Mouse (Mus musculus) right cerebral cortex, adult 18-20 months (tissue): ENCODE measurements around the gene Rmdn2.

Experiments used
- DNase-seq: peaks from one replicate; pipeline ENCODE4 v3.0.0; 2022; ENCODE audit warnings: mixed read lengths

Gene Rmdn2

GRCm38 (mm10) chr17:79616621-79617020 is 5.0 kb downstream of the Rmdn2 start:
- DNase-seq: no peak

- no peak for DNase-seq
Measured at GRCm38 (mm10) chr17:79618455-79618854, 6.8 kb downstream of the Rmdn2 start.

GRCm38 (mm10) chr17:79618984-79619383 is 7.3 kb downstream of the Rmdn2 start:
- no peak for DNase-seq

- no peak for DNase-seq
Measured at GRCm38 (mm10) chr17:79622050-79622449, 10.4 kb downstream of the Rmdn2 start.

- DNase-seq: no peak
Measured at GRCm38 (mm10) chr17:79622574-79622973, 10.9 kb downstream of the Rmdn2 start.

- no peak for DNase-seq
Measured at GRCm38 (mm10) chr17:79623841-79624240, 12.2 kb downstream of the Rmdn2 start.

- DNase-seq: no peak
Measured at GRCm38 (mm10) chr17:79626241-79626816, 14.7 kb downstream of the Rmdn2 start.

DNA sequence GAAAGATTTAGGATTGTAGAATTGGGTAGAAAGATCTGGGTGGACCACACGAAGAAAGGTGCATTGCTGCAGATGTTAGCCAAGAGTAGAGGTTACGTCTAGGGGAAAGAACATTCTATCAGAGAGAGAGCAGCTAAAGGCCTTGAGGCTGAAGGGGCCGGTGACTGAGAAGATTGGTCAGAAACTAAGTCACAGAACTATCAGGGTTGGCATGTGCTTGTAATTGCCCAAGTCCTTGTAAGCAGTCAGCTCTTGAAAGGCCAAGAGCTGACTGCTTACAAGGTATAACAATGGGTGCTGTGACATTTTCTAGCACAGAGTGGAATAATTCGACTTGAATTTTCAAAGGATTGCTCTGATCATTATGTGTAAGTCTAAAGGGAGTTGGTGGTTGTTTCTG is 38.2 kb downstream of the Rmdn2 start:
- no peak for DNase-seq

- DNase-seq: no peak
Measured at GRCm38 (mm10) chr17:79650297-79650696, 38.6 kb downstream of the Rmdn2 start.

DNA sequence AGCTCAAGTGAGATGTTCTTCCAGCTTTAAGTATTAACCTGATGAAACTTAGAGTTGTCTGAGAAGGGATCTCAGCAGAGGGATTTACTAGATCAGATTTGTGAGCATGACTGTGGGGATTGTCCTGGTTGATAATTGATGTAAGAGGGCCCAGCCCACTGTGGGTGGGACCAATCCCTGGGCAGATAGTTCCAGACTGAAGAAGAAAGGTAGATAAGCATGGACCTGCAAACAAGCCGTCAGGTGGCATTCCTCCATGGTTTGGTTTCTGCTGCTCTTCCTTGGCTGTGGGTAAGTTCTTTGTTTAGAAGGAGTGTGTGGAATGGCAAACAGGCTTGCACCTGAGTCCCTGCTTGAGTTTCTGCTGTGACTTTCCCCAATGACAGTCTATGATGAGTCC is 41.5 kb downstream of the Rmdn2 start:
- no peak for DNase-seq

DNA sequence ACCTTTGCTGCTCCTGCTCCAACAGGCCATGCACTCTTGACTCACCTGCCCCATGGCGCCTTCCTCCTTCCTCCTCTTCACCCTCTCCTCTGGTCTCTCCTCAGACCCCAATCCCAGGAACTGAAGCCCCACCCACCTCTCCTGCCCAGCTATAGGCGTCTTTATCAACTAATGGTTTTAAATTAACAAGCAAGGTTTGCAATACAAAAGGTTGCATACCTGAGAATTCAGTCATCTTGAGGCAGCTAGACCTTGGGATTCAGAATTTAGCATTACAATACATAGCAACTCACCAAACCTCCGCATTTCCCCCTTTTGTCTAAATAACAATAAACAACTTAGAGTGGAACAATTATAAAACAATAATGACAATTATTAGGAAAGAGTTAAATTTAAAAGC is 42.5 kb downstream of the Rmdn2 start:
- DNase-seq: no peak

DNA sequence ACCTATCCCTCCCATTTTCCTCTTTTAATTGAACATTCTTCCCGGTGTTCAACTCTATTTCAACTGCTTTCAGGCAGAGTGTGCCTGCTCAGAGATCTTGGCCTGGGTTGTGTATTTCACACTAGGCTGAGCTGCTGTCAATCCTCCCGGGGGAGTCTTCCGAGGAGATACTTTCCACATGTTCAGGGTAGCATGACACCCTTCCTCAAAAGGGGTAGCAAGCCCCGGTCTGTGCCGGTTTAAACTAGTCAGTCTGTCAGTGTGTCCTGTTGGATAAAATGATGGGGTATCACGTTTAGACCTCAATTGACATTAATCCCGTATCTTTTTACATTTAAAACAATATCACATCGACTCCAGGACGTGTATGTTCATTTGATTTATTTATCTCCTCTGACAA is 46.1 kb downstream of the Rmdn2 start:
- no peak for DNase-seq

- DNase-seq: no peak
Measured at GRCm38 (mm10) chr17:79658452-79658851, 46.8 kb downstream of the Rmdn2 start.

- DNase-seq: no peak
Measured at GRCm38 (mm10) chr17:79658863-79659262, 47.2 kb downstream of the Rmdn2 start.

GRCm38 (mm10) chr17:79661387-79661786 is 49.7 kb downstream of the Rmdn2 start:
- peak; percentile 68 for DNase-seq

DNA sequence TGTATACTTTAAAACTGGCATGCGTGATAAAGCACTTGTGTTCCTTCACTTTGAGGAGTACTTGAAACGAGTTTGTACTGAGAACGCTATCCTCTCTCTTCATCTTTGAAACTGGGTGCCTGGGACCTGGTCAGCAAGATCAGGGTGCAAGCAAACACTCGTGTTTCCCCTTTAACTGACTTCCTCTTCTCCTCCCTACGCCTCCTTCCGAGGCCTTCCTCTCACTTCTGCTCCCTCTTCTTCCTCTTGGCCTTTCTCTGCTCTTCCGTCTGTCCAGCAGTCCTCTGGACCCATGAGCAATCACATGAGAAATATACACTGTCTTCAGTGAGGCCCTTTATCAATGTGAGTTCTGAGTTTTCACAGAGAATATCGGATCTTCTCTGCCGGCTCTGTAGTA is 50.2 kb downstream of the Rmdn2 start:
- no peak for DNase-seq

- DNase-seq: peak; percentile 15
Measured at GRCm38 (mm10) chr17:79663393-79664105, 51.9 kb downstream of the Rmdn2 start.

- no peak for DNase-seq
Measured at GRCm38 (mm10) chr17:79664106-79664417, 52.4 kb downstream of the Rmdn2 start.

DNA sequence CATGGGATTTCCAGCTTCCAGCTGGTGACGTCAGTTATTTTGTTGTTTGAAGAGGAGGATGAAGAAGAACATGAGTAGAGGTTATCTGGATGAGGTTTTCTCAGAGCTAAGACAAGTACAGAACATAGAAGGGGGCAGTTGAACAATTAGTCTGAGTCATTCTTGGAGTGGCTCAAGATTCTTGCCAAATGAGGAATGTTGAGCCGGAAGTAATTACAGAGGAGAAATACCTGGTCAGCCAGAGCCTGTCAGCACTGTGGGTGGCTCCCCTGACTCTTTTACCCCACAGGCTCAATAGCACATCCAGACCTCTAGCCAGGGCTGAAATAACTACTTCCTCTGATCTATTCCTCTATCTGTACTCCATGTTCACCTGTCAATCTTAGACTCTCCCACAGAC is 59.2 kb downstream of the Rmdn2 start:
- no peak for DNase-seq

DNA sequence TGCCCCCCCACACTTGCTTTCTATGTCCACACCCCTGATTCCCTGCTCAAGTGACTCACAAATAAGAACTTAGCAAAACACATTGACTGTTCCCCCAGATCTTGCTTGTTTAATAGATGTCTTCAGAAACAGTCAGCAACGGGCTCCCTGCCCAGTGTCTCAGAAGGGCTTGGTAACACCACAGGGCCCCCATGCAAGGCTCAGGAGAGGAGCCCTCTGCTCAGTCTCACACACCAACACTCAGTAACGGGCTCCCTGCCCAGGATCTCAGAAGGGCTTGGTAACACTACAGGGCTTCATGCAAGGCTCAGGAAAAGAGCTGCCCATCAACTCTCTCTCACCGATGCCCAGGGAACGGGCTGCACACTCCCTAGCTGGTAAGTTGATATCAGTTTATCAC is 83.4 kb downstream of the Rmdn2 start:
- no peak for DNase-seq

DNA sequence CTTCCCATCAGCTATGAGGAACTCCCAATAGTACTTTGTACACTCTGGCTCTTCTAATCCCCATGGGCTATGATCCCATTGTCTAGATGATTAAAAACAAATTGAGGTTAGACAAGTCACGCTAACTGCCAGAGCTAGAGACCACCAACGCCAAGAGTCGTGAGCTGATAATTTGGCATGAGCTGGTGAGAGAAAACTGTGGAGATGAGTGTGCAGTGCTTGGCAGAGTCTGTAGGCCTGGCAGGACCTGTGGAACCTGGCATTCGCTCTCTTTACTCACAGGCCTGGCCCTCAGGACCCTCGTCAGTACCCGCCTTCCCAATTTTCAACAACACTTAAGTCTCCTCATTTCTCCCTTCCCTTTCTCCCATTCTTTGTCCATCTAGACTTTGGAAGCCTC is 83.9 kb downstream of the Rmdn2 start:
- DNase-seq: no peak

DNA sequence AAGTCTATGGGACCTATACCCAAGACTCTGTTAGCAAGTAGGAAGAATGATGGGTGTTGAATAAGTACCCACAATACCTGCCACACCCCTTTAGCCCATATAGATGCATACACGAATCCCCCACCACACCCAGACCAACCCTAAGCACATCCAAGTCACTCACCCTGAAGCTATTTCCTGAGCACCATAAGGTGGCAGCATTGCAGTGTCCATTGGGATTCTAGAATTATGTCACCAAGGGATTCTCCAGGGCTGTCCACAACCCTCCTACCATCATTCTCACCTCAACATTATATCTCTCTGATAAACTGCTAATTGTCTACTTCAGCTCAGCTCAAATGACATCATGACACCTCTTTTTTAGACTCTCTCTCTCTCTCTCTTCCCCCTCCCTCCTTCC is 87.5 kb downstream of the Rmdn2 start:
- DNase-seq: peak; percentile 21

- no peak for DNase-seq
Measured at GRCm38 (mm10) chr17:79700871-79701270, 89.2 kb downstream of the Rmdn2 start.

DNA sequence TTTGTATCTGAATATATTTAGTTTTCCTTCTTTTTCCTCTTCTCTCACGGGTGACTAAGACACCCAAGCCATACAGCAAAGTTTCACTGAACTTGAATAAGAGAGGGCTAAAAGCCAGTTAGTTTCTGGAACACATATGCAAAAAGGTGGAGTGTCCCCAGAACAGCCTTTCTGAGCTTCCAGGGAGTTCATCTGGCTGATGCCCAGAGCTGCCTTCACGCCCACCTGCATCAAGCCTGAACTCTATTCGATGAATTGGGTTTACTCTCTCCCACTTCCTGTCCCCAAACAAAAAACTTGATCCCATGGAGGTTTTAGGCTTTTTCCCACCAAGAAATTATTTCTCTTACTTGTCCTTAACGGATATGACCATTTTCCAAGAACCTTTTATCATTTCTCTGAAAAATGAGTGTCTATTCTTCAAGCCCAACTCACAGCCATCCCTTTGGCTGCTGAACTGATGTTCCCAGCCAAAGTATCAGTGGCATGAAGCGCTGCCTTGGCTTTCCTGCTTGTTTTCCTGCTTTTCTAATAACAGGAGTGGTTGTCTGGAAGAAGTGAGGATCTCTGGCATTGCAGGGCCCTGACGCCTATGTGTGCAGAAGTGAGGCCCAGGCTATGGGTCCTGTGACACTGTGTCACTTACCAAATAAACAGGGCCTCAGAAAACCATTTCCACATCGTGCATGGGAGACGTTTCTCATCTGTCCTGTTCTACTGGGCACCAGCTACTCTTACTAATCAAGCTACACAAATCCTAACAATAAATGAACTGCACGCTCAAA is 94.2 kb downstream of the Rmdn2 start:
- no peak for DNase-seq
